Mouse (Mus musculus) inflammation-experienced regulatory T-cells, adult 6 months (primary cell): ENCODE data around the gene Kras. TPM values are rescaled to one million over a fixed set of nuclear protein-coding genes. Genes with fewer than 3 reads are reported as not detected.

ENCODE experiments used
- ATAC-seq: one replicate; pipeline ENCODE4 v1.8.0; 2017
- polyA plus RNA-seq, 3 experiments: library from polyadenylated mRNA; unstranded; fragments of 100-300 nt; shearing (Covaris generic); gene quantifications; one replicate each; pipeline ENCODE4 v1.2.1; 2017

Kras gene
- polyA plus RNA-seq = 10 to 100 TPM; 23.3 to 49.5 (median 37.0) TPM

DNA sequence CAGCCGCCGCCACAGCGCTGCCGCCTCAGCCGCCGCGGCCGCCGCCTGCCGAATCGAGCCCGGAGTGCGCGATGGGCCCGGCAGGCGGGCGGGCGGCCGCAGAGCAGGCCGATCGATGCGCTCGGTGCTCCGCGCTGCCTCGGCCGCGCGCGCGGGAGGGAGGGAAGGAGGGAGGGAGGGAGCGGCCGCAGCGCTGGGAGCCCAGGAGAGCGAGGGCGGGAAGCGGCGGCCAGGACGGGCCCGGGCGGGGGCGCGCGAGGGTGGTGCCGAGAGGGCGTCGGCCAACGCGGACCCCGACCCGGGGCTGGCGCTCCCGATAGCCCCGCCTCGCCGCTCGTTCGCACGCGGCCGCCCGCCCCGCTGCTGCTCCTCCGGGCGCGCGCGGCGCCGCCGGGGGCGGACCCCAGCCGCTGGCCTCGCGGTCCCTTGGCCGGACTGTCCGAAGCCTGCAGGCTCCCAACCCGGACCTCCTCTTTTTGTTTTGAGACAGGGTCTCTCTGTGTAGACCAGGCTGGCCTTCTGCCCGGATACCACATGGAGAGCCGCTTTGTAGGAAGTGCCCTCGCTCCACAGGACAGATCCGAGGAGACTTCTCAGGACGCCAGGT, at the start of gene Kras:
TSS of gene Kras (minus strand) at position 55 of the 607 bp plus-strand sequence.
- ATAC-seq = peak; percentile 53

DNA sequence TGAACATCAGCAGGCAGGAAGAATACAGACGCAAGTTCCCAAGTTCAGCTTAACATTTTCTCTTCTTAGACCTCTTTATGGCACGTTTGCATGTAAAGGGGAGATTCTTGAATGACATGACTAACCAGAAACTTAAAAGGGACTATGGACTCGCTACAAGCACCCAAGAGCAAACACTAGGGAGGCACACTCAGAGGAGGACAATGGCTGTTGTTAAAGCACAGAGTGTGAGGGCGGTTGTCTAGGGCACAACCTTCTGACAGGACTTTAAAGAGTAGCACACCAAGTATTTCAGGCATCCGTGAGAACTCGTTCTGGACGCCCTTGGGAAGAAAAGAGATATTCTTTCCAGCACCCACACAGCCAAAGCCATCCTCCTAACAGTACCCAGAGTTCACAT, 47.6 kb upstream of the Kras start:
- no peak for ATAC-seq

DNA sequence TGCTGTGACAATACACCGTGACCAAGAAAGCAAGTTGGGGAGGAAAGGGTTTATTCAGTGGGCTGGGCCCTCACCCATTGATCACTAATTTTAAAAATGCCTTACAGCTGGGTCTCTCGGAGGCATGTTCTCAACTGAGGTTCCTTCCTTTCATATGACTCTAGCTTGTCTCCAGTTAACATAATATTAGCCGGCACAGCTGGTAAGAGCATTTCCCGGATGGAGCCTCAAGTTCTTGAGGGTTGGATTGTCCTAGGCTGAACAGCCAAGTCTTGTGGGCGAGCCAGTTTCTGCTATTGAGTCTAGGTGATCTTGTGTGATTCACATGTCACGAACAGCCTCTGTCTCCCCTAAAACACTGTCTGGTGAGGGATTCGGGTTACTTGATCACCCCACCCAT, 46.9 kb upstream of the Kras start:
- no peak for ATAC-seq

DNA sequence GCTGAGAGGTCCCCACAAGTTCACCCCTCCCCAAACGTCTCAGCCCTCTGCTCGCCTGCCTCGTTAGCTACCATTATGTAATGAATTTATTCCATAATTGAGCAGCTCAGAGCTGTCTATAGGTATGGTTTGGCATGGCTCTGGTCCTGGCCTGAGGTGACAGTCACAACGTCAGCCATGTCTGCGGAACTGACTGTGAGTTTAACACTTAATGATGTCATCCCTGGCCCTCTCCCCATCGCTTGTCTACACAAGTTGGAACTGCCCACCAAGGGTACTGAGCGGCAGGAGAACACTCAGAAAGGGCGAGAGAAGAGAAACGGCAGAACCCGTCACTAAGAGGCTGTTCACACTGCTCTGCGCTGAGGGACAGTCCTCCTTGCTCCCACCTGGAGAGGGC, 45.1 kb upstream of the Kras start:
- no peak for ATAC-seq

DNA sequence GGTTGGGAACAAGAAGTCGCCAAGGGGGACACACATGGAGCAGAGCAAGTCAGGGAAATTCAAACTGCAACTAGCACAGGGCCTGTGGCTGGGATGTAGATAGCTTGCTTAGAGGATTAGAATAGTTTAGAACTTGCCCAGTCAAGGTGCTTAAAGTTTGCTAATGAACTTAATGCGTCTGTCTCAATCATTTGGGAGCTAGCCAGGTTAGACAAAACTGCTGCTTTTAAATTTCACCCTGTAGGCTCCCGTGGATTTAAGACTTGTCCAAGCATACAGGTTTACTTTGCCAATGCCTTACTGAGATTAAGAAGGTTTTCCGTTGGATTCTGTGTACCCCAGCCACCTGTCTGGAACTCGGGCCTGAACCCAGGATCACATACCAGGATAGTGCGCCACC, 43.1 kb upstream of the Kras start:
- no peak for ATAC-seq

DNA sequence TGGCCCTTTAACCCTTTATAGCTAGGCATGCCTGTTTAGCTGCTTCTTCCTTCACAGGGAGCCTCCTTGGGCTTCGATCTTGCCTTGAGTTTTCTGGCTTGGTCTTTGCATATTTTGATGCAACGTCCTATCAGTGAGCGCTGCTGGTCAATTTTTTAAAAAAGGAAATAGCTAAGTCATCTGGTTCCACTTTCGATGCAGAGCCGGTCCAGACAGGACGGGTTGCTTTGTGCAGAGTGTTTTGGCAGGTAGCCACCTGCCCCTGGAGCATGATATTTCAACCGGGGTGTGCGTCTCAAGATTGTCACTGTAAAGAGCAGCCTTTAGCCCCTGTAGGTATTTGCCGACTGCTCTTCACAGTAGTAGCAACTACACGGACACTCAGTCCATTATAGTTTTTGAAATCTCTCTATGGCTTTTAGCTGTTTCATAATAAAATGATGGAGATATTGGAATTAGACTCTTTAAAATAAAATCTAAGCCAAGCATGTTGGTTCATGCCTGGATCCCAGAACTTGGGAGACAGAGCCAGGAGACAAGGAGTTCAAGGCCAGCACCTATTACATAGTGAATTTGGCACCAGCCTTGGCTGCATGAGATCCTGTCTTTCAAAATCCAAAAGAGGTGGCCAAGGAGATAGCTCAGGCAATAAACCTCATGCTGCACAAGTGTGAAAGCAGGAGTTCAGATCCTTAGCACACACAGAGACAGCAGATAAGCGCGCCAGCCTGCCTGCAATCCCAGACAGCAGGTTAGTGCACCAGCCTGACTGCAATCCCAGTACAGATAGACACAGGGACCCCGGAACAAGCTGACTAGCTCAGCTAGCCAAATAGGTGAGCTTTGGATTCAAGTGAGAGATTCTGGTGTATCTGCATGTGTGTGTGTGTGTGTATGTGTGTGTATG, 41.6 kb upstream of the Kras start:
- no peak for ATAC-seq

DNA sequence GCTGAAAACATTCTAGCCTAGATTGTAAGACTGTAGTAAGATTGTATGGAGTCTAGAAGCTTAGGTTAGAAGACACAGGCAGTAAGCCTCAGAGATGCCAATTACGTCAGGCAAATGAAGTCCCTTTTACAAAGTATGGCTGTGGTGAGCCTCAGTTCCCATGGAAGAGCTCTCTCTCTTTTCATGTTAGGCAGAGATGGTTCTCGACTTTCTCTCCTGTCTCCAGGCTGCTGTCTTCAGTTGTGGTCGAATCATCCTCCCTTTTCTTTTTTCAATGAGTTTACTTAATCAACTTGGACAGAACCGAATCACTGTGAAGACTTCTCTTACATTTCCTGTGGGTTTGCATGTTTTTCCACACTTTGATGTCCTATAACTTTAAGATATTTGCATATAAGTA, 35.6 kb upstream of the Kras start:
- ATAC-seq = peak; percentile 73

DNA sequence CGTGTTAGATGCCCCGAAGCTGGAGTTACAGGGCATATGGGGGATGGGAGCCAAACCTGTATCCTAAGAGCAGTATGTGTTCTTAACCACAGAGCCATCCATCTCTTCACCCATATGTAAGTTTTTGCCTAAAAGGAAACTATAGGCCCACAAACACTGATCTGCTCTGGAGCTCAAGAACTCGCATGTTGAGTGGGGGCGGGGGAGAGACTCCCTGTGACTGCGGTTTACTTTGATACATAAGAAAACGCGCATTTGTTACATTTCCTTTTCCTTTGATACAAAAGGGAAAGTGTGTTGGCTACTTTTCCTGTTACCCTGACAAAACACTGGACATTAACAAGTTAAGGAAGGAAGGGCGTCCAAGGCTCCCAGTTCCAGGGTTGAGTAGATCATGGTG, 34.2 kb upstream of the Kras start:
- ATAC-seq = no peak

DNA sequence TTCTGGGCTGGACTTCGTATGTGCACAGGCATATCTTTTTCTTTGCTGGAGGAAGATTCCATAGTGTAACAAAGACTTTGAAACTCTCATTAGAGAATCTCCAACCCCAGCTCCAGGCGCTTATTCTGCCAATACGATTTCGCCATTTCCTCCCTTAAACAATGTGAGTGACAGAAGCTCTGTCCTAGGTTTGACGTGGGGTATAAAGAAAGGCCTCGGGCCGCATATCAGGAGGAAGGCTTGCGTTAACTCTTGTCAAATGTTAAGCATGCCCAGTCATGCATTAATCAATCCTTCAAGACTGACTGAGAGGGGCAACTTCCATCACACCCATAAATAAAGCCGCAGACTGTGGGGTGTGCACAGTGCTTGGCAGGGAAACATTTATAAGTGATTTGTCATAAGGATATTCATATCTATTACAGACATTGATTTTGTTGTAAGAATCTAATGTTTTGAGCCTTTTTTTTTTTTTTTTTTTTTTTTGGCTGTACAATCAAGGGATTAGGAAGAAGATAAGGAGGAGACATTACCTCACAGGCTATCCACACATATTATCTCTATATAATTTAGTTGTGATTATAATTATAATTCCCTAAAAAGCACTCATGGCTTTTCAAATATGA, 27.2 kb upstream of the Kras start:
- no peak for ATAC-seq

DNA sequence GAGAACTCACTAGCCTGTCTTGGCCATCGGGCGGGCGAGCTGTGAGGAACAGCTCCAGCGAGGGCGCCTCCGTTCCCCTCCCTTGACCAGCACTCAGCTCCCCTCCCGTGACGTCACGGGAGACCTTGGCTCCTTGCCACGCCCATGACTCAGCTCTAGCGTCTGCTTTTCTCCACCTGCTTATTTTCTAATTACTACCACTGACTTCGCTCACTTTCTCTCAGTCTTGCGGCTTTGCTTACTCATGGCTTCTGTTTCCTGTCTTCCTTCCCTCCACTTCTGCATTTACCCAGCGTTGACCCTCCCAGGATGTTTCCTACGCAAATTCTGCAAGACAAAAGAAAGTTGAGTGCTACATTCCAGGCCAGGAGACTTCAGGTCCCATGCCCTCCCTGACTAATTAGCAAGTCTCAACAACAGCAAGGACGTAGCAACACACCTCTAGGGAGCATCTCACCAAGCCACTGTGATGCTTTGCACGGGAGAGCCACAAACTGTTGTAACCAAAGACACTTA, 26.3 kb upstream of the Kras start:
- ATAC-seq = peak; percentile 93

DNA sequence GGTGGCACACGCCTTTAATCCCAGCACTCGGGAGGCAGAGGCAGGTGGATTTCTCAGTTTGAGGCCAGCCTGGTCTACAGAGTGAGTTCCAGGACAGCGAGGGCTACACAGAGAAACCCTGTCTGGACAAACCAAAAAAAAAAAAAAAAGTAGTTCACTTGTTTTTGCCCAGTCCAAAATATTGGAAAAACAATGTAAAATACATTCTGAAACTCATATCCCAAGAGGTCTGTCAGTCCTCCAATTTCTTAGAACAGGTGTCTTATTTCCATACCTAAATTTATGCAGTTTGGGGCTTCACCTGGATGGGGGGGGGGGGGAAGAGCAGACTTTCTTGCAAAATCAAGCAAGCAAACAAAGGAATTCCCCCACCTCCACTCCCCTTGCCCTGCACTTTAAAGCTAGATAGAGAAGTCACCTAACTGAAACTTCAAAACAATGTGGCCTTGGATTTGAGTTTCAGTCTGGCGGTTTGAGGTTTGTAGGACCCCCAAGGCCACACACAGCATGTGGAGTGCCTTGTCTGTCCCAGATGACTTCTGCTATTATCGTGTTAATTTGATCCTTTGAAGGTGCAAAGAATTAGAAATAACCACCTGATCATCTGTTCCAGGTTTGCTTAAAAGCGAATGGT, 25.7 kb upstream of the Kras start:
- peak; percentile 49 for ATAC-seq

DNA sequence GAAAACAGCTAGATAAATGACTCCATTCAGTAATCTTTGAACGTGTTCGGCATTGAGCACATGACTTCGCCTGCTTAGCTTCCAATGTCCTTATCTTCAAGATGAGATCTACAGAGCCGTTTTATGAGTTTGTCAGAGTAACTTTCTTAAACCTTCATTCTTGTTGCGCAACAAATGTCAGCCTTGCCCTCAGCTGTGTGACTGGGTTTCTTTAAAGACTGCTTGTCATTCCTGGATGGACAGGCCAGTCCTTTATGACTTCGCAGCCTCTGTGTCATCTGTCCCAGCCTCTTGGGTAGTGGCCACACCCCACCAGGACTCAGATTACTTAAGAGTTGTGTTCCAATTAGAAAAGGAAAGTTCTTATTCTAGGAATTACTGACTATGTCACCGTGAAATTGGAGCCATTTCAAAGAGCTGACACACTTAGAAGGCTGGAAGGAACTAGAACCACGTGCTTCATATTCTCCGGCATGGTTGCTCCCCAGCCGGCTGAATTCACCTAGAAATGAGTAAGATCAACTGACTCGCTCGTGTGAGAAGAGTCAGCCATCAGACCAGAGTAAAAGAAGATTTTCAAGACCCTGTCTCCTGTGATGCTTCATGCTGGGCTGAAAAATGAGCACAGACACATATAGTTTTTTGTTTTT, 24.1 kb upstream of the Kras start:
- no peak for ATAC-seq

DNA sequence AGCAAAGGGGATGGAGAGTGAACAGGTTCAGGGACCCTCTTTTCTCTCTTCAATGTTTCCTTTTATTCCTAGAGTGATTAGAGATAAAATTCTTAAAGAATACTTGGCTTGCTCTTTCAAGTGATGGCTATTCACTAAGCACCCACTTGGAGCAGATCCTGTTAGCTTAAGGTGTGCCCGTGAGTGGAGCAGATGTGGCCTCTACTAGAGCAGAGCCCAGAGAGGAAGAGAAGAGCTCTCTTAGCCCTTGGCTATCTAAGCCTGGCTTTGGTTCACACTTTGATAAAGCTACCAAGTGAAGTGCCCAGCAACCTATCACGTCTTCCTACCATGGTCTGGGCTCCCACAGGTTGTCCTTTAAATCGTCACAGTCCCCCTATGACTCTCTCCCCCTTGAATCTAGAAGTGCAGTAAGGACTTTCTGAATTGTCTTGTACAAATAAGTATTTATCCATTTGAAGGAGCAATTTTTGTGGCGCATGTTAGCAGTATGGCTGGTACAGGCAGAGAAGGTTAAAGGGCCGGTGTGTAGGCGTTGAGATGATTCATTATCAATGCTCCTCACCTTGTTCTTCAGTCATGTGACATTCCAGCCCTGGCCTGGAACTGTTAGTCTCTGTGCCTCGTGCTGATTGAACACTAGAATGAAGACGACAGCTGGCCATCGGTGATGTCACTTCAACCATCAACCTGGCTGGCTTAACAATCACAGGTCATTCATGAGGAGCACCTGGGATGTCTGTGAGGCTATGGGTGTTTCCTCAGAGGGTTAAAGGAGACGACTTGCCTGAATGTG, 22.3 kb upstream of the Kras start:
- no peak for ATAC-seq

DNA sequence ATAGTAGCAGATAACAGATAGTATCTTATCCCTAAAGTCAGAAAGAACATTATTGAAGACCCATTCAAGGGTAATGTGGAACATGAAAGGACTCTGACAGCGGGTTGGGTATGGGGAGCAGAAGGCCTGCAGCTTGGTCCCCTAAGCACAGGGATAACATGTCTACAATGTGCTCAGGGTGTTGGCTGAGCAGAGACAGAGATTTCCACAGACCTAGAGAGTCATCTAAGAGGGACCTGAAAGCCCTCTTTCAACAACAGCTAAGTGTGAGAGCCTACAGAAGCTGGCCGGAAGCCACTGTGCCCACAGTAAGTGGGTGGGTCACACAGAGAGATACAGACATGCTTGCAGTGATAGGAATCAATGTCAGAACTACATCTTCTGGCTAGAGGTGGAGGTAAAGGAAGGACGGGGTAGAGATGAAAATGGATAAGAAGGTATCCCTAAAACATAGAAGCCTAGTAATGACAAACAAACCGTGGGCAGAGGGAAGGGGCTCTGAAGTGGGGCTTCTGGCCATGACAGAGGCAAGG, 19.3 kb upstream of the Kras start:
- ATAC-seq = peak; percentile 29

DNA sequence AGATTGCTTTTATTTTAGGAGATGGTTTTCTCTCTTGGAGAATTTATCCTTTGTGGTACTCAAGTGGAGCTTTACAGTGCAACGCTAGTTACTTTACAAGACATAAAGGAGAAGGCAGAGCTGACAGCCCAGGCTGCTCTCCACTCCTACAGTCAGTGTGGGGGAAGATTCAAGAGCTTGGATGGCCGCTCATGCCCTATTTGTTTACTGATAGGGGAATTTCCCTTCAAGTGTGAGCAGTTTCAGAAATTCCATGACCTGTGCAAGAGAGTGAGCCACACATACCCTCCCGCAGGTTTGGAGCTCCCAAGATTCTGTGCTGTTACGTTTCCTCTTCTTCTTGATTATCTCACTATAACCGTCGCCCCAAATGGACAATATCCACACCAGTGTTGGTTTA, 17.7 kb upstream of the Kras start:
- peak; percentile 52 for ATAC-seq

DNA sequence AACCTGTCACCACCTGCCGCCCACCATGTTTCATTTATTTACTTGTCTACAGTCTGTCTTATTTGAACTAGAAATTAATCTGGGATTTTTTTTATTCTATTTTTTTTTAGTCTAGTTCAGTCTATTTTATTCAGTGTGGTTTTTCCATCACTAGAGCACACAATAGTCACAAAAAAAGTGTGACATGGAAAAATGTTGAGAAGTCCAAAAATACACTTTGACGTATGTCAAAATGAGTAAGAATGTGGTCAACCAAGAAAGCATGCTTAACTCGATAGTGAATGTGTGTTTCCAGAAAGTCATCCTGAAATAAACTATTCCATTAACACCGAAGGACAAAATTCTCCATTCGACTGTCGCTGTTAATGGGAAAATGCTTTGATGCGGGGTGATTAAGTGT, 12.3 kb upstream of the Kras start:
- peak; percentile 52 for ATAC-seq

DNA sequence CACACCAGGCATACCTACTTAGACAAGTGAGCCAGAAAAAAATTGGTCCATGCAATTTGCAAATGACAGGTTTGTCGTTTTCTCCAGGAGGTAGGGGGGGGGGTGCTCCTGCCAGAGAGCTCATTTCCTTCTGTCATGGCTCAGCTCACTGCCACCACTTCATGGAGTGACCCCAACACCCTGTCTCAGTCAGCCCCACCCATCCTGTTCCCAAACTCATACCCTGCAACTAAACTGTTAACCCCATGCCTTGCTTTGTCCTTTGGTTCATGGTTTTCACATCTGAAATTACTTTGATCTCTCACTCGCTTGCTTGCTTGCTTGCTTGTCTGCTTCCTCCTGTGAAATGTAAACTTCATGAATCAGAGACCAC, 6.6 kb upstream of the Kras start:
- no peak for ATAC-seq

DNA sequence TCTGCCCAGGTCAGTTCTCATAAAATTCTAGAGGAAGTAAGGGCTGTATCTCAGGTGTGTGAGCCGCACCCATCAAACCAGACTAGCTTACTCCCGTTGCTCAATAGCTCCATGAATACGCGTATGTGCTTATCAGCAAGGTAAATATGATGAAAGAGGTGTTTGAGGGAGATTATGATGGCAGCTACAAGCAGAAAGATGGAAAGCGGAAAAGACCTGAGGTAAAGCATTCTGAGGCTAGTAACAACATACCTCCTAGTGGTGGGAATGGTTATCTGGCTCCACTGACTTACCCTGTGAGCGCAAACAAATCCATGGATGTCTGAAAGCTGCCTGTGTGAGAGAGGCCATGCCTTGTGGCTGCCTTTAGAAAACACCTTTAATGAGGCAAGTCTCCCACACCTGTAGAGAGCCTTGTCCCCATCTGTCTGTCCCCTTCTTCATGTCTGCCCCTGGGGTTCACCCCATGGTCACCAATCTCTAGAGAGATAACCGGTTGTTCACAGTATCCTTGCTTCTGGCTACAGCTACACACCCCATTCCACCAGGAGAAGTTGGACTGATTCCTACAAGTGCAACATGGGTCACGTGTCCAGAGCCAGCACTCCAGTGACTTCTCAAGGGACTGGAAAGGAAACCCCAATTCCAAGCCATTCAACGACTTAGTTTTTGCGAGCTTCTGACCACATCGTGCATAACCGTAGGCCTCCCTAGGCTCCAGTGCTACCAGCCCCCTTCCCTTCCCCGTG, 6.1 kb upstream of the Kras start:
- ATAC-seq = no peak

DNA sequence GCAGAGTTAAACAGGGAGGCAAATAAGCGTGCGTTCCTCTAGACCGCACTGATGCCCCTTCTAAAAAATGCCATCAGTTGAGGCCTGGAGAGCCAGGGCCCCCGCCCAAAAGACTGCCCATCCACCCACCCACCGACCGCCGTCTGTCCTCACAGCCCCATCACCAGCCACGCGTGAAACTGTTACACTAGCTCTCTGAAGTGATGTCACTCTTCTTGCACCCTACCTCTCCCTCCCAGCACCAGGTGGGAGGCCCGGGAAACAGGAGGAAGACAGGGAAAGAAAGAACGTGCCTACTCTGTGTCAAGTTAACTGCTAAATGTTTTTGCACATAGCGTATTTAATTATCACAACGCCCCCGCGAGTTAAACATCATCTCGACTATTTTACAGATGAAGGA, 781 bp upstream of the Kras start:
- no peak for ATAC-seq

DNA sequence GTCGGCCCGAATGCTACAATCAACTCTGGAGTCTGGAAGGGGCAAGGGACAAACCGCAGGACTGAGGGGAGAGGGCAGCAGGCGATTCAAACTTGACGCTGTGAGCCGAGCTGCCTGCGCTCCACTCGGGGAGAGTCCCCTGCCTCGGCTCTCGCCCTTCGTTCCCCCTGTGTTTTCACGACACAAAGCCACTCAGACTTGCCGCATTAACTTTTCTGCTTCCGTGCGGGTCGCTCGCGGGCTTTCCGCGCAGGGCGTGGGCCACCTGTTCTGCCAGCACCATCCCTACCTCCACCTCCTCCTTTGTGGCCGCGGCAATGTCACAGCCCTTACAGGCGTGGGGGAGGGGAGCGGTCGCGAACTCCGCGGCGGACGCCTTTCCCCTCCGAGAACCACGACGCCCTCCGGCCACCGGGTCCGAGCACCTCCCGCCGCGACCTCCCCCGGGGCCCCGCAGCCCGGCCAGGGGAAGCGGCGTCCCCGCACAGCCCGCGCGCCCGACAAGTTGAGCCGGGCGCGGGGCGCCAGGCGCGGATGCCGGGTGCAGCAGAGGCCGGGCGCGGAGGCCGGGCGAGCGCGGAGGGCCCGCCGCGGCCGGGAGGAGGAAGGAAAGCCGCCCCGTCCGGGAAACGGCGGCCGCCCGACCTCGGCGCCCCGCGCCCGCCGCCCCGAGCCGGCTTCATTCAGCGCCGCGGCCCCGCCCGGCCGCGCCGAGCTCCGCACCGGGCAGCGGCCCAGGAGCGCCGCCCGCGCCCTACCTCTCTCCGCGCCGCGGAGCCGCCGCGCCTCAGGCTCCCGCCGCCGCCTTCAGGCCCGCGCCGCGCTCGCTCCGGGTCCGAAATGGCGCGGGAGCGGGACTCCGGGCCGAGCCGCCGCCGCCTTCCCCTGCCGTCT, 501 bp downstream of the Kras start:
- ATAC-seq = peak; percentile 68
